Mouse (Mus musculus) limb, embryonic 11.5 days (tissue): ENCODE results near the gene Tbc1d5. TPM values are rescaled to one million over a fixed set of nuclear protein-coding genes. Genes with fewer than 3 reads are reported as not detected.
A peak's percentile ranks its signal among the peaks of the same experiment; 100 is the strongest.
"Not testable (repeated sequence)": the region's sequence is repeated elsewhere in the genome, so short reads cannot be mapped to it uniquely, and the experiment has no call there.

Source experiments
- ATAC-seq: fragments of 200-750 bp; cut with Nextera tagmentation; 2 replicates; pipeline ENCODE4 v1.8.0; 2017; ENCODE audit warnings: low read depth; ENCODE audit not compliant: insufficient number of reproducible peaks, low FRiP score, low TSS enrichment
- DNase-seq: peaks from one replicate; pipeline ENCODE4 v3.0.0-alpha.2; 2015; ENCODE audit warnings: low spot score
- H3K27ac ChIP-seq: fragments of 300-500 bp; sonication (generic); replicated peaks from 2 replicates; pipeline ENCODE4 v1.5.1; 2014; ENCODE audit warnings: low read depth, mild to moderate bottlenecking, low read length
- H3K27me3 ChIP-seq: fragments of 300-500 bp; sonication (generic); 2 replicates; pipeline ENCODE4 v1.6.1; 2014; ENCODE audit warnings: mild to moderate bottlenecking, low read length, mixed read lengths; ENCODE audit not compliant: control insufficient read depth, insufficient read depth
- H3K36me3 ChIP-seq: fragments of 300-500 bp; sonication (generic); 2 replicates; pipeline ENCODE4 v1.6.1; 2014; ENCODE audit warnings: mild to moderate bottlenecking, low read length, moderate library complexity, mixed read lengths; ENCODE audit not compliant: control insufficient read depth, insufficient read depth
- H3K4me1 ChIP-seq: fragments of 300-500 bp; sonication (generic); 2 replicates; pipeline ENCODE4 v1.6.1; 2014; ENCODE audit warnings: low read length, mixed read lengths; ENCODE audit not compliant: control insufficient read depth, insufficient read depth
- H3K4me2 ChIP-seq: fragments of 300-500 bp; sonication (generic); 2 replicates; pipeline ENCODE4 v1.6.1; 2014; ENCODE audit warnings: low read depth, mild to moderate bottlenecking, moderate library complexity; ENCODE audit not compliant: severe bottlenecking
- H3K4me3 ChIP-seq: fragments of 300-500 bp; sonication (generic); 2 replicates; pipeline ENCODE4 v1.5.1; 2014; ENCODE audit warnings: low read depth, low read length
- H3K9ac ChIP-seq: fragments of 300-500 bp; sonication (generic); 2 replicates; pipeline ENCODE4 v1.6.1; 2014; ENCODE audit warnings: mild to moderate bottlenecking, low read length
- H3K9me3 ChIP-seq: fragments of 300-500 bp; sonication (generic); 2 replicates; pipeline ENCODE4 v1.6.1; 2016; ENCODE audit warnings: low read length; ENCODE audit not compliant: control insufficient read depth
- WGBS: fragments of 180-500 bp; shearing (Covaris S2); extraction: QIAGEN DNeasy Blood & Tissue Kit; methylation state at CpG from one replicate; pipeline ENCODE4 v1.1.7; 2014; 5-methylcytosine and 5-hydroxymethylcytosine counted together
- polyA plus RNA-seq: library from polyadenylated mRNA; unstranded; fragments of >200 nt; fragmentation: Nextera tagmentation; extraction: Ambion mirVana; gene quantifications from 2 replicates; pipeline ENCODE4 v1.2.1, GENCODE M21; 2014

Gene Tbc1d5
- polyA plus RNA-seq, 1 experiment from 2014 or later, result 11.0 TPM

- DNase-seq, result no peak
- H3K27ac ChIP-seq, result no peak overlapping the region
- 84% methylated on average over 6 of the region's 6 CpGs for WGBS
- H3K4me3 ChIP-seq, result no peak overlapping the region
- H3K9me3 ChIP-seq, result no peaks in the 10 kb centered on the region
- H3K27me3 ChIP-seq, result no peaks in the 10 kb centered on the region
- ATAC-seq, result no peak
- H3K4me1 ChIP-seq, result no peaks in the 10 kb centered on the region
- H3K9ac ChIP-seq, result no peak overlapping the region
- H3K4me2 ChIP-seq, result no peak overlapping the region
- no peaks in the 10 kb centered on the region for H3K36me3 ChIP-seq
Observed at GRCm38 (mm10) chr17:50729577-50729976, 449.6 kb downstream of the Tbc1d5 start.

GRCm38 (mm10) chr17:50729031-50729430 lies 450.1 kb downstream of the Tbc1d5 start:
- 93% methylated on average over 2 of the region's 2 CpGs for WGBS
- Histone ChIP-seq H3K27ac (no peak overlapping the region), H3K36me3 (no peaks in the 10 kb centered on the region), H3K9me3 (no peaks in the 10 kb centered on the region), H3K9ac (no peak overlapping the region), H3K4me2 (no peak overlapping the region), H3K4me1 (no peaks in the 10 kb centered on the region), H3K27me3 (no peaks in the 10 kb centered on the region), H3K4me3 (no peak overlapping the region)
- no peak for DNase-seq
- ATAC-seq, result no peak

- H3K4me3 ChIP-seq, result no peak overlapping the region
- H3K9me3 ChIP-seq, result no peaks in the 10 kb centered on the region
- no peak overlapping the region for H3K9ac ChIP-seq
- DNase-seq (no peak), ATAC-seq (no peak)
- no peak overlapping the region for H3K27ac ChIP-seq
- WGBS, result 78% methylated on average over 2 of the region's 2 CpGs
- no peaks in the 10 kb centered on the region for H3K4me1 ChIP-seq
- no peak overlapping the region for H3K4me2 ChIP-seq
- H3K27me3 ChIP-seq, result no peaks in the 10 kb centered on the region
- no peaks in the 10 kb centered on the region for H3K36me3 ChIP-seq
Observed at GRCm38 (mm10) chr17:50726265-50726664, 452.9 kb downstream of the Tbc1d5 start.

- Histone ChIP-seq H3K36me3 (no peaks in the 10 kb centered on the region), H3K4me1 (no peaks in the 10 kb centered on the region), H3K27me3 (no peaks in the 10 kb centered on the region), H3K9ac (no peak overlapping the region), H3K4me2 (no peak overlapping the region), H3K9me3 (no peaks in the 10 kb centered on the region), H3K27ac (no peak overlapping the region), H3K4me3 (no peak overlapping the region)
- ATAC-seq, result no peak
- DNase-seq, result peak; percentile 6
- 86% methylated on average over 2 of the region's 2 CpGs for WGBS
Observed at GRCm38 (mm10) chr17:50724376-50724775, 454.8 kb downstream of the Tbc1d5 start.

- no peak for ATAC-seq
- no peak overlapping the region for H3K4me3 ChIP-seq
- H3K27ac ChIP-seq, result no peak overlapping the region
- H3K9ac ChIP-seq, result no peak overlapping the region
- 85% methylated on average over 5 of the region's 5 CpGs for WGBS
- H3K36me3 ChIP-seq, result no peaks in the 10 kb centered on the region
- H3K4me2 ChIP-seq, result no peak overlapping the region
- 0 out of 2 replicates have a peak, but pooled peaks cover 2% of the 10 kb centered on the region for H3K9me3 ChIP-seq
- peak; percentile 11 for DNase-seq
- no peaks in the 10 kb centered on the region for H3K4me1 ChIP-seq
- H3K27me3 ChIP-seq, result no peaks in the 10 kb centered on the region
Observed at GRCm38 (mm10) chr17:50717586-50717985, 461.6 kb downstream of the Tbc1d5 start.

- WGBS, result 70% methylated on average over 7 of the region's 7 CpGs
- no peak for ATAC-seq
- no peaks in the 10 kb centered on the region for H3K27me3 ChIP-seq
- H3K36me3 ChIP-seq, result no peaks in the 10 kb centered on the region
- H3K9me3 ChIP-seq, result no peaks in the 10 kb centered on the region
- no peak overlapping the region for H3K27ac ChIP-seq
- no peak for DNase-seq
- no peaks in the 10 kb centered on the region for H3K4me1 ChIP-seq
- no peak overlapping the region for H3K4me2 ChIP-seq
- no peak overlapping the region for H3K9ac ChIP-seq
- H3K4me3 ChIP-seq, result no peak overlapping the region
Observed at GRCm38 (mm10) chr17:50710497-50711222, 468.5 kb downstream of the Tbc1d5 start.

- WGBS, result 2% methylated on average over 32 of the region's 39 CpGs
- not testable (repeated sequence) for H3K9ac ChIP-seq, ATAC-seq, H3K27me3 ChIP-seq, H3K9me3 ChIP-seq, H3K4me3 ChIP-seq, DNase-seq, H3K27ac ChIP-seq, H3K36me3 ChIP-seq, H3K4me1 ChIP-seq
- H3K4me2 ChIP-seq, result peak overlapping the region; percentile 25; the same call in 1 of the 2 replicates
Observed at GRCm38 (mm10) chr17:50698410-50698809, 480.7 kb downstream of the Tbc1d5 start.

GRCm38 (mm10) chr17:50688135-50688534 lies 491.0 kb downstream of the Tbc1d5 start:
- 90% methylated on average over 6 of the region's 6 CpGs for WGBS
- Histone ChIP-seq H3K4me3 (no peak overlapping the region), H3K27me3 (no peaks in the 10 kb centered on the region), H3K4me1 (no peaks in the 10 kb centered on the region), H3K4me2 (no peak overlapping the region), H3K36me3 (no peaks in the 10 kb centered on the region), H3K27ac (no peak overlapping the region), H3K9me3 (no peaks in the 10 kb centered on the region), H3K9ac (no peak overlapping the region)
- no peak for DNase-seq
- ATAC-seq, result no peak

GRCm38 (mm10) chr17:50687670-50688069 lies 491.5 kb downstream of the Tbc1d5 start:
- no peak overlapping the region for H3K27ac ChIP-seq
- no peaks in the 10 kb centered on the region for H3K9me3 ChIP-seq
- WGBS, result 88% methylated on average over 10 of the region's 10 CpGs
- no peak for ATAC-seq
- no peak for DNase-seq
- no peak overlapping the region for H3K4me2 ChIP-seq
- H3K4me1 ChIP-seq, result no peaks in the 10 kb centered on the region
- no peaks in the 10 kb centered on the region for H3K27me3 ChIP-seq
- no peak overlapping the region for H3K4me3 ChIP-seq
- no peak overlapping the region for H3K9ac ChIP-seq
- no peaks in the 10 kb centered on the region for H3K36me3 ChIP-seq
